Mouse (Mus musculus) C2C12 (cell line): ENCODE data around the gene Rem1. TPM values are rescaled to one million over a fixed set of nuclear protein-coding genes. Genes with fewer than 3 reads are reported as not detected.

Experiments
- H3K27me3 ChIP-seq: one replicate; pipeline ENCODE4 v1.6.1; 2011; ENCODE audit not compliant: control insufficient read depth, insufficient read depth, insufficient read length
- H3K36me3 ChIP-seq: one replicate; pipeline ENCODE4 v1.6.1; 2011; ENCODE audit not compliant: control insufficient read depth, insufficient read depth
- H3K4me3 ChIP-seq: one replicate; pipeline ENCODE4 v1.5.1; 2011; ENCODE audit warnings: mild to moderate bottlenecking, control low read depth; ENCODE audit not compliant: poor library complexity, insufficient read depth, severe bottlenecking
- H3K79me2 ChIP-seq: one replicate; pipeline ENCODE4 v1.6.1; 2011; ENCODE audit not compliant: control insufficient read depth, insufficient read depth
- H3K79me3 ChIP-seq: one replicate; pipeline ENCODE4 v1.6.1; 2011; ENCODE audit warnings: low read depth, control low read depth
- H3ac ChIP-seq: one replicate; pipeline ENCODE3; 2011; ENCODE audit warnings: low read depth; ENCODE audit not compliant: control insufficient read depth, insufficient read length
- CEBPB ChIP-seq: IDR thresholded peaks from one replicate; pipeline ENCODE4 v1.6.1; 2011; ENCODE audit warnings: low read depth, mild to moderate bottlenecking, control low read depth, moderate library complexity
- CTCF ChIP-seq: IDR thresholded peaks from one replicate; pipeline ENCODE4 v1.5.1; 2011; ENCODE audit not compliant: control insufficient read depth, insufficient read depth, insufficient read length
- FOSL1 ChIP-seq: IDR thresholded peaks from one replicate; pipeline ENCODE4 v1.8.0; 2011; ENCODE audit warnings: mild to moderate bottlenecking, low read length; ENCODE audit not compliant: poor library complexity, insufficient read depth, severe bottlenecking
- MAX ChIP-seq: IDR thresholded peaks from one replicate; pipeline ENCODE4 v1.6.1; 2011; ENCODE audit warnings: mild to moderate bottlenecking, control low read depth
- MYOD1 ChIP-seq: IDR thresholded peaks from one replicate; pipeline ENCODE4 v1.6.1; 2011; ENCODE audit warnings: low read depth; ENCODE audit not compliant: control insufficient read depth, insufficient read length
- MYOG ChIP-seq: IDR thresholded peaks from one replicate; pipeline ENCODE4 v1.6.1; 2011; ENCODE audit not compliant: control insufficient read depth, insufficient read length; ENCODE audit errors: extremely low read depth
- USF1 ChIP-seq: IDR thresholded peaks from one replicate; pipeline ENCODE4 v1.6.1; 2011; ENCODE audit warnings: low read depth, mild to moderate bottlenecking, control low read depth, moderate library complexity
- polyA plus RNA-seq: library from polyadenylated mRNA; unstranded; fragments of >200 nt; fragmentation: generic; extraction: Trizol; gene quantifications from one replicate; pipeline ENCODE4 v1.2.1, GENCODE M21; 2012; ENCODE audit warnings: missing spikeins

Gene Rem1
- polyA plus RNA-seq, 1 experiment, result 38.7 TPM

DNA sequence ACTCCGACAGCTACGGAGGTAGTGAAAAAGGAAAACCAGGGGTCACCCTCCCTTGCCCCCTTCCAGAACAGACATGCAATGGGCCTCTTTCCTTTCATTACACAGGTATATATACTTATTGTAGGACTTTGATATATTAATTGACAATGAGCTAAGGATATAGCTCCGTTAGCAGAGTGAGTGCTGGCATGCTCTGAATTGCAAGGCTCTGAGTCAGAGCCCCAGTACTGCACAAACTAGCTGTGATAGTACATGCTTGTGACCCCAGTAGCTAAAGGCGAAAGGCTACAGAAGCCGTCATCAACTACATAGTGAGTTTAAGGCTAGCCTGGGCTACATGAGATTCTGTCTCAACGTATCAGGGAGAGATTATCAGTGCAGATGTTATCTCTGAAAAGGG, 3.2 kb downstream of the Rem1 start:
- Histone ChIP-seq H3K27me3 (no peaks in the 10 kb centered on the region), H3K79me2 (peaks cover 49% of the 10 kb centered on the region), H3K36me3 (peaks cover 56% of the 10 kb centered on the region), H3K79me3 (peaks cover 9% of the 10 kb centered on the region), H3K4me3 (no peak overlapping the region), H3ac (no peak overlapping the region)
- no peak for TF ChIP-seq MYOD1
- TF ChIP-seq CTCF, result no peak
- no peak for TF ChIP-seq CEBPB
- TF ChIP-seq MAX, result no peak
- no peak for TF ChIP-seq FOSL1
- TF ChIP-seq MYOG, result no peak
- no peak for TF ChIP-seq USF1

DNA sequence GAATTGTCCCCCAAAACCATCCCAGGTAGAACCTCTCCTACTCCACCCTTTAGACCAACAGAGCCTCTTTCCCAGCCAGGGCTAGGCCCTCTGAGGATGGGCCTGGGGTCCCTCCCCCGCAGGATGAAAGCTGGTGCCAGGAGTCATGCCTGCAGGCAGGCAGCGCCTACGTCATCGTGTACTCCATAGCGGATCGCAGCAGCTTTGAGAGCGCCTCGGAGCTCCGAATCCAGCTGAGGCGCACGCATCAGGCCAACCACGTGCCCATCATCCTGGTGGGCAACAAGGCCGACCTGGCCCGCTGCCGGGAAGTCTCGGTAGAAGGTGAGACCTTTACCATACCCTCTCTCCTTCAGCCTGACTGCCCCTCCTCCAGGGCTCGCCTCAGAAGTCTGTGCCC, 6.6 kb downstream of the Rem1 start:
- Histone ChIP-seq H3K79me3 (peaks cover 2% of the 10 kb centered on the region), H3K4me3 (no peak overlapping the region), H3K36me3 (peaks cover 66% of the 10 kb centered on the region), H3K27me3 (no peaks in the 10 kb centered on the region), H3K79me2 (peaks cover 32% of the 10 kb centered on the region), H3ac (no peak overlapping the region)
- TF ChIP-seq CEBPB (no peak), CTCF (no peak), USF1 (no peak), FOSL1 (no peak), MYOD1 (no peak), MYOG (no peak), MAX (no peak)

DNA sequence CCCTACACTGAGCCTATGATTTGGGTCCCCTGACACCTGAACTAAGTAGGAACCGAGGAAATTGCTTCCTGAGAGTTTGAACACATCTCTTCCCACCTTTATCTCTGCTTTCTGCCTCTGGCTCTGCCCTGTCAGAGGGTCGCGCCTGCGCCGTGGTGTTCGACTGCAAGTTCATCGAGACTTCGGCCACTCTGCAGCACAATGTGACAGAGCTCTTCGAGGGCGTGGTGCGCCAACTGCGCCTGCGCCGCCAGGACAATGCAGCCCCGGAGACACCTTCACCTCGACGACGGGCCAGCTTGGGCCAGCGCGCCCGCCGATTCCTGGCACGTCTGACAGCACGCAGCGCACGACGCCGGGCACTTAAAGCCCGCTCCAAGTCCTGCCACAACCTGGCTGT, 7.6 kb downstream of the Rem1 start:
- Histone ChIP-seq H3K79me2 (peaks cover 23% of the 10 kb centered on the region), H3K27me3 (no peaks in the 10 kb centered on the region), H3K4me3 (no peak overlapping the region), H3K79me3 (no peaks in the 10 kb centered on the region), H3K36me3 (peaks cover 60% of the 10 kb centered on the region), H3ac (no peak overlapping the region)
- TF ChIP-seq CEBPB (no peak), MYOG (no peak), CTCF (no peak), FOSL1 (no peak), MYOD1 (no peak), MAX (no peak), USF1 (no peak)

DNA sequence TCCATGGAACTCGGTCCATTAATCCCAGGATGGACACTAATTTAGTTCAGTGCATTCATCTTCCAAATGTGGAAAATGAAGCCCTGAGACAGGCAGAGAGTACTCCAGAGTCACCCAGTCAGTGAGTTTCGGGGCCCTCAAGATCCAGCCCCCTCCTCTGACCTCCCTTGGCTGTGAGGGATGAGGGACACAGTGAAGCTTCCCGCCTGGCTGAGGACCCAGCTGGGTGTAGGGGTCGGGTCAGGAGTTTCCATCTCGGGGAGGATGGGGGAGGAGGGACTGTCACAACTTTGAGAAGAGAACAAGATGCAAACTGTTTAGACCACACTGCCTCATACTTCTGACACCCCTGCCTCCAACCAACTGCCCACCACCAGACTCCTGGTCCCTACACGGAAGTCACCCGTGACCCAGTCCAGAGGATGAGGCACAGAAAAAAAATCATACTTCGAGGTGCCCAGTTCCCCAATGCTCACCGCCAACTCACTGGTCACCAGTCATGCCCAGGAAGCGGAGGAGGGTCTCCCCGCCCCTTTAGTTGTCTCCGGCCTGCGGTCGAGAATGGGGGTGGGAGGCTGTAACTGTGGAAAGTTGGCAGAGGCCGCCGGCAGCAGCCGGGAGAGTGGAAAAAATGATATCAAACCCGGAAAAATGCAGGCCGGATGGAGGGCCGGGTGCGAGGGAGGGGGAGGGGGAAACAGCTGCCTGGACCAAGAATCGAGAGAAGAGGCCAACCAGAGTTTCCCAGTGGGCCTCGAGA, 9.7 kb downstream of the Rem1 start:
- H3K79me2 ChIP-seq, result peaks cover 10% of the 10 kb centered on the region
- TF ChIP-seq MAX (peak; percentile 51), MYOG (no peak), CEBPB (no peak), USF1 (no peak), FOSL1 (no peak), CTCF (no peak), MYOD1 (peak; percentile 79)
- H3K36me3 ChIP-seq, result peaks cover 41% of the 10 kb centered on the region
- H3K4me3 ChIP-seq, result no peak overlapping the region
- H3K27me3 ChIP-seq, result no peaks in the 10 kb centered on the region
- H3K79me3 ChIP-seq, result no peaks in the 10 kb centered on the region
- H3ac ChIP-seq, result no peak overlapping the region

DNA sequence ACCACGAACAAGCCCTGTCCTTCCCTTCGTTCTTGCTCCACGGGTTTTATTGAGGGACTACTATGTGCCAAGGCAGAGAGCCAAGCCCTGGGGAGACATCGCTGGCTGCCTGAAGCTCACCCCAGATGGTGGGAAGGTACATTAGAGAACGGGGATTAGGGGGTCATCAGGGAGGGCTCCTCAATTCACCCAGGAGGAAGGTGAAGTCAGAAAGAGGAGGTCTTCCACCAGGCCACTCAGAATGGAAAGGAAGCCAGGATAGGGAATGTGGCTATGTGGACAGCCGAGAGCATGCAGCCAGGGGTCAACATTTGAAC, 10.2 kb downstream of the Rem1 start:
- peaks cover 5% of the 10 kb centered on the region for H3K79me2 ChIP-seq
- no peaks in the 10 kb centered on the region for H3K79me3 ChIP-seq
- TF ChIP-seq MAX, result peak; percentile 6
- no peak for TF ChIP-seq CTCF
- TF ChIP-seq USF1, result no peak
- TF ChIP-seq FOSL1, result no peak
- TF ChIP-seq MYOG, result no peak
- H3K27me3 ChIP-seq, result no peaks in the 10 kb centered on the region
- peak overlapping the region; percentile 74 for H3ac ChIP-seq
- H3K36me3 ChIP-seq, result peaks cover 36% of the 10 kb centered on the region
- H3K4me3 ChIP-seq, result no peak overlapping the region

DNA sequence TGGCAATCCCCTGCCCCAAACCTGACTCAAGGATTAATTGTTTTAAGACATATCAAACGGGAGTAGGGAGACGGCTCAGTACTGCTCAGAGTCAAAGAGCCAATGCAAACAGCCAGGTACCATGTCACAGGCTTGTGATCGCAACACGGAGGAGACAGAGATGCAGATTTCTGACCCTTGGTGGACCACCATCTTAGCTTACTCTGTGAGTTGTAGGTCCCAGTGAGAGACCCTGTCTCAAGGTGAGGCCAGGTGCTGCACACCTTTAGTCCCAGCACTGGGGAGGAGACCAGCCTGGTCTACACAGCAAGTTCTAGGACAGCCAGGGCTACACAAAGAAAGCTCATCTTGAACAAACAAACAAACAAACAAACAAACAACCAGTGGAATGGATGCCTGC, 10.6 kb downstream of the Rem1 start:
- H3K79me2 ChIP-seq, result peaks cover 5% of the 10 kb centered on the region
- TF ChIP-seq CTCF (no peak), MYOD1 (no peak), FOSL1 (no peak), USF1 (no peak), CEBPB (no peak), MAX (no peak), MYOG (no peak)
- H3ac ChIP-seq, result peak overlapping the region; percentile 30
- H3K79me3 ChIP-seq, result no peaks in the 10 kb centered on the region
- H3K4me3 ChIP-seq, result no peak overlapping the region
- no peaks in the 10 kb centered on the region for H3K27me3 ChIP-seq
- H3K36me3 ChIP-seq, result peaks cover 32% of the 10 kb centered on the region
